Mouse (Mus musculus) v-Abl transformed pro-B cells (cell line): ENCODE results near the gene Col6a3.

Experiments
- in situ Hi-C, 2 experiments: fragments of 400-800 bp; cut with MboI; formaldehyde crosslinking; loops; one replicate each; pipeline ENCODE4 v1.15.1; 2025; ENCODE audit not compliant: unreplicated experiment in 2 of 2

Col6a3 gene

GRCm38 (mm10) chr1:90800466-90800865 is 43.3 kb downstream of the Col6a3 start:
- in situ Hi-C loops: no loop called here

- in situ Hi-C loops: no loop called here
Measured at GRCm38 (mm10) chr1:90797276-90797891, 46.4 kb downstream of the Col6a3 start.

GRCm38 (mm10) chr1:90793368-90793767 is 50.4 kb downstream of the Col6a3 start:
- in situ Hi-C loops: no loop called here

GRCm38 (mm10) chr1:90790925-90791324 is 52.8 kb downstream of the Col6a3 start:
- in situ Hi-C loops: no loop called here

GRCm38 (mm10) chr1:90789506-90789905 is 54.3 kb downstream of the Col6a3 start:
- in situ Hi-C loops: no loop called here

GRCm38 (mm10) chr1:90780446-90780845 is 63.3 kb downstream of the Col6a3 start:
- in situ Hi-C loops: no loop called here

GRCm38 (mm10) chr1:90779072-90779471 is 64.7 kb downstream of the Col6a3 start:
- in situ Hi-C loops: no loop called here

- in situ Hi-C loops: no loop called here
Measured at GRCm38 (mm10) chr1:90775477-90776241, 68.1 kb downstream of the Col6a3 start.

- in situ Hi-C loops: no loop called here
Measured at GRCm38 (mm10) chr1:90771172-90771571, 72.6 kb downstream of the Col6a3 start.

GRCm38 (mm10) chr1:90770027-90770426 is 73.7 kb downstream of the Col6a3 start:
- in situ Hi-C loops: no loop called here

GRCm38 (mm10) chr1:90769301-90769700 is 74.5 kb downstream of the Col6a3 start:
- in situ Hi-C loops: no loop called here

GRCm38 (mm10) chr1:90758091-90758673 is 85.6 kb downstream of the Col6a3 start:
- in situ Hi-C loops: no loop called here

- in situ Hi-C loops: no loop called here
Measured at GRCm38 (mm10) chr1:90753869-90754563, 89.8 kb downstream of the Col6a3 start.

- in situ Hi-C loops: no loop called here
Measured at GRCm38 (mm10) chr1:90751221-90751620, 92.5 kb downstream of the Col6a3 start.

- in situ Hi-C loops: no loop called here
Measured at GRCm38 (mm10) chr1:90750169-90750568, 93.6 kb downstream of the Col6a3 start.

- in situ Hi-C loops: no loop called here
Measured at GRCm38 (mm10) chr1:90748544-90748943, 95.2 kb downstream of the Col6a3 start.

GRCm38 (mm10) chr1:90743941-90744386 is 99.8 kb downstream of the Col6a3 start:
- in situ Hi-C loops: no loop called here

GRCm38 (mm10) chr1:90743445-90743844 is 100.3 kb downstream of the Col6a3 start:
- in situ Hi-C loops: no loop called here

GRCm38 (mm10) chr1:90742641-90743040 is 101.1 kb downstream of the Col6a3 start:
- in situ Hi-C loops: no loop called here

- in situ Hi-C loops: no loop called here
Measured at GRCm38 (mm10) chr1:90740216-90741170, 103.3 kb downstream of the Col6a3 start.
